Mouse (Mus musculus): ENCODE results near the gene Pde4d. TPM values are rescaled to one million over a fixed set of nuclear protein-coding genes. Genes with fewer than 3 reads are reported as not detected.

Gene Pde4d
- polyA plus RNA-seq, 1 experiment from 2014 or later = 8.7 TPM

DNA sequence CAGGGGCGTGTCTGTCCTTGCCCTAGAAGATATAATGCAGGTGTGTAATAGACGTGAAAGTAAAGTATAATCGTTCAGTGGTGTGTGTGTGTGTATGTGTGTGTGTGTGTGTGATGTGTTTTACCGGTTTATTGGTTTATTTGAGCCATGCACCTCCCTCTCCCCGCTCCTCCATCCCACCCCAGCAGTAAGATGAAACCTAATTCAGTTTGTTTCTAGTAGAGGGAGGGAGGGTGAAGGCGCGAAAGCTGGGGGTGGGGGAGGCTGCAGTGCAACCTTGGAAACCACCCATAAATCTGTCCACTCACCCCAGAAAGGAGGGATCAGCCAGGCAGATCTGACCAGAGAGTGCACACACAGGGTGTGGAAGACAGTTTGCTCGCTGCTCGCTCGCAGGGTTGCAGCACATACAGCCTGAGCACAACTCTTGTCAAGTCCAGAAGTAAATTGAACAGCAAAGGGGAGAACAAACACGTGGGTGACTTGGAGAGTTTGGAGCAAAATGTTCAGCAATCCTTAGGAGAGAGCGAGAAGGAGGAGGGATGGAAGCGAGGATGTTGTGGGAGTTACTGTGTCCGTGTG is 667.6 kb downstream of the Pde4d start:
- peak; percentile 88 for DNase-seq (ENCODE audit: low spot score, missing footprints)
- ATAC-seq (ENCODE audit: low FRiP score) = peak; percentile 43
- H3K4me3 ChIP-seq (ENCODE audit: low read depth, low read length) = peak overlapping the region; percentile 56
- no peaks in the 10 kb centered on the region for H3K36me3 ChIP-seq (ENCODE audit: control insufficient read depth, insufficient read depth, low read length)
- H3K4me2 ChIP-seq = peak overlapping the region; percentile 96
- H3K27me3 ChIP-seq (ENCODE audit: control insufficient read depth, insufficient read depth, low read length) = peaks cover 4% of the 10 kb centered on the region; the same call in 1 of the 2 replicates
- no peak overlapping the region for H3K27ac ChIP-seq (ENCODE audit: low read depth, low read length)
- H3K9me3 ChIP-seq (ENCODE audit: control insufficient read depth, low read length) = no peaks in the 10 kb centered on the region
- WGBS = 10% methylated on average over 14 of the region's 14 CpGs
- H3K9ac ChIP-seq (ENCODE audit: low read length) = no peak overlapping the region
- H3K4me1 ChIP-seq (ENCODE audit: control insufficient read depth, insufficient read depth, low read length) = peaks cover 11% of the 10 kb centered on the region

DNA sequence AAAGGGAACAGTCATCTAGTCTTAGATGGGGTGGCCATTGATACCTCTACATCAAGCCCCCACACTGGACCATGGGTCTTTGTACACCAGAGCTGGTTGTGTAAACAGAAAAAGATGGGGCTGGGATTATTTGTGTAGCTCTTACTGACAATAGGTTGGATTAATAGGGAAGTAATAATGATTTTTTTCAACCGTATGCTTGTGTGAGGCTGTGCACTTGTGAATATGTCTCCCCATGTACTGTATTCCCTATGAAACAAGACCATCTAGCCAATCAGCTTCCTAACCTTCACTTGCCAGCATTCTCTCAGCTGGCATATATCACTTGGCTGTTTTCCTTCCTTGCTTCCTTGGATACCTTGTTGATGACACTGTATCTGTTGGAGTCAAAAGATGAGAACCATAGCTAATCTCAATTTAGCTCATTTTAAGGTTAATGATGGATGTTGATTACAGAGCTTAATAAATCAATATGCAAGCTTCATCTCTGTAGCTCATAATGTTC is 668.6 kb downstream of the Pde4d start:
- Histone ChIP-seq H3K27me3 (ENCODE audit: control insufficient read depth, insufficient read depth, low read length) (peaks cover 4% of the 10 kb centered on the region; the same call in 1 of the 2 replicates), H3K4me1 (ENCODE audit: control insufficient read depth, insufficient read depth, low read length) (peaks cover 11% of the 10 kb centered on the region), H3K4me2 (no peak overlapping the region), H3K9ac (ENCODE audit: low read length) (no peak overlapping the region), H3K27ac (ENCODE audit: low read depth, low read length) (no peak overlapping the region), H3K4me3 (ENCODE audit: low read depth, low read length) (no peak overlapping the region), H3K9me3 (ENCODE audit: control insufficient read depth, low read length) (no peaks in the 10 kb centered on the region), H3K36me3 (ENCODE audit: control insufficient read depth, insufficient read depth, low read length) (no peaks in the 10 kb centered on the region)
- no peak for ATAC-seq (ENCODE audit: low FRiP score)
- no peak for DNase-seq (ENCODE audit: low spot score, missing footprints)
- WGBS = 83% methylated on average over 1 of the region's 1 CpGs

DNA sequence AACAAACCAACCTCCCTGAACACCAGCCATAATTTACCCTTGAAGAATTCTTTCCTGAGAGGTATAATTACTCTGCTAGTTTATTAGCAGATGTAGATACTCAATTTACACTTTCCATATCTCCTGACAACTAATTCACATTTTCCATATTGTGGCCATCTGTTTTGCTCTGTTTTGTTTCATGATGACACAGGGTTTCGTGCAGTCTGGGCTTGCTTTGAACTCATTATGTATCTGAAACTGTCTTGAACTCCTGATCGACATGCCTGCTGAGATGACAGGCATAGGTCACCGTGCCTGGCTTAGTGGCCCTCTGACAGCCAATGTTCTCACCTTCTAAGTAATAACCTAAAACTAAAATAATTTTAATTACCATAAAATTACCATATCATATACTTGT is 672.1 kb downstream of the Pde4d start:
- H3K4me1 ChIP-seq (ENCODE audit: control insufficient read depth, insufficient read depth, low read length) = peaks cover 6% of the 10 kb centered on the region; the same call in 1 of the 2 replicates
- H3K9ac ChIP-seq (ENCODE audit: low read length) = no peak overlapping the region
- WGBS = 62% methylated on average over 3 of the region's 3 CpGs
- no peak overlapping the region for H3K4me2 ChIP-seq
- H3K36me3 ChIP-seq (ENCODE audit: control insufficient read depth, insufficient read depth, low read length) = no peaks in the 10 kb centered on the region
- ATAC-seq (ENCODE audit: low FRiP score) = no peak
- H3K27me3 ChIP-seq (ENCODE audit: control insufficient read depth, insufficient read depth, low read length) = peaks cover 2% of the 10 kb centered on the region; the same call in 1 of the 2 replicates
- DNase-seq (ENCODE audit: low spot score, missing footprints) = no peak
- H3K4me3 ChIP-seq (ENCODE audit: low read depth, low read length) = no peak overlapping the region
- H3K27ac ChIP-seq (ENCODE audit: low read depth, low read length) = no peak overlapping the region
- H3K9me3 ChIP-seq (ENCODE audit: control insufficient read depth, low read length) = no peaks in the 10 kb centered on the region

DNA sequence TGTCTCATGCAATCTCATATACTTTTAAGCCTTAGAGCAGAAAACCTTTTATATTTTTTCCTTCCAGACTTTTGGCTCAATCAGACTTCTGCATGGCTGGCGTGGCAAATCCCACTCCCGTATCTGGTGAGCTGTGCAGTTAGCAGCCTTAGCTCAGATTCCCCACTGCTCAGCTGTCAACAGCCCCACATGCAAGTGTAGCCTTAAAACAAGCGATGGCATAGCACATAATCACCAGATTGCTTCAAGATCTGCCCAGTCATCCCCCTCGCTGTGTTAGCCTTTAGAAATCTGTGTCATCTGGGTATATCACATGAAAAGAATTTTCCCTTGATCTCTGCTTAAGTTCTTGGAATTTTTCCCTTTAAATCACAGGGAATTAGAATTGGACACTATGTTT is 686.7 kb downstream of the Pde4d start:
- Histone ChIP-seq H3K27ac (ENCODE audit: low read depth, low read length) (no peak overlapping the region), H3K9me3 (ENCODE audit: control insufficient read depth, low read length) (no peaks in the 10 kb centered on the region), H3K36me3 (ENCODE audit: control insufficient read depth, insufficient read depth, low read length) (no peaks in the 10 kb centered on the region), H3K27me3 (ENCODE audit: control insufficient read depth, insufficient read depth, low read length) (no peaks in the 10 kb centered on the region), H3K4me1 (ENCODE audit: control insufficient read depth, insufficient read depth, low read length) (no peaks in the 10 kb centered on the region), H3K4me3 (ENCODE audit: low read depth, low read length) (no peak overlapping the region), H3K9ac (ENCODE audit: low read length) (no peak overlapping the region), H3K4me2 (no peak overlapping the region)
- WGBS = 58% methylated on average over 4 of the region's 4 CpGs
- DNase-seq (ENCODE audit: low spot score, missing footprints) (no peak), ATAC-seq (ENCODE audit: low FRiP score) (no peak)

DNA sequence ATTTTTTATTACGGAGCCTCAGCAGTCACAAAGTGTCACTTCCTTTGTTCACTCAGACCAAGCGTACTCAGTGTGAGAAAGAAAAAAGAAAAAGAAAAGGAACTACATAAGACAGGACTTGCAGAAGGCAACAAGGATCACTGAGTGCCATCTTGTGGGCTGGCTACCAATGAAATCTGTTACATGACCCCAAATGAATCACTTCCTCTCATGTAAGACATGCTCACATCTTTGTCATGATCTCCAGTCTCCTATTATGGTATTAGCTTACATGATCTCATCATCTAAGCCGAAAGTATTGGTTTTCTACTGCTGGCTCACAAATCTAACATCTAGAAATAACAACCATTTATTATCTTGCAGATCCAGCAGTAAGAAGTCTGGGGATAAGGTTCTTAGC is 709.0 kb downstream of the Pde4d start:
- Histone ChIP-seq H3K9ac (ENCODE audit: low read length) (no peak overlapping the region), H3K4me2 (no peak overlapping the region), H3K27ac (ENCODE audit: low read depth, low read length) (no peak overlapping the region), H3K27me3 (ENCODE audit: control insufficient read depth, insufficient read depth, low read length) (no peaks in the 10 kb centered on the region), H3K4me1 (ENCODE audit: control insufficient read depth, insufficient read depth, low read length) (no peaks in the 10 kb centered on the region), H3K9me3 (ENCODE audit: control insufficient read depth, low read length) (no peaks in the 10 kb centered on the region), H3K4me3 (ENCODE audit: low read depth, low read length) (no peak overlapping the region), H3K36me3 (ENCODE audit: control insufficient read depth, insufficient read depth, low read length) (no peaks in the 10 kb centered on the region)
- ATAC-seq (ENCODE audit: low FRiP score) (no peak), DNase-seq (ENCODE audit: low spot score, missing footprints) (no peak)
- 80% methylated on average over 3 of the region's 3 CpGs for WGBS

DNA sequence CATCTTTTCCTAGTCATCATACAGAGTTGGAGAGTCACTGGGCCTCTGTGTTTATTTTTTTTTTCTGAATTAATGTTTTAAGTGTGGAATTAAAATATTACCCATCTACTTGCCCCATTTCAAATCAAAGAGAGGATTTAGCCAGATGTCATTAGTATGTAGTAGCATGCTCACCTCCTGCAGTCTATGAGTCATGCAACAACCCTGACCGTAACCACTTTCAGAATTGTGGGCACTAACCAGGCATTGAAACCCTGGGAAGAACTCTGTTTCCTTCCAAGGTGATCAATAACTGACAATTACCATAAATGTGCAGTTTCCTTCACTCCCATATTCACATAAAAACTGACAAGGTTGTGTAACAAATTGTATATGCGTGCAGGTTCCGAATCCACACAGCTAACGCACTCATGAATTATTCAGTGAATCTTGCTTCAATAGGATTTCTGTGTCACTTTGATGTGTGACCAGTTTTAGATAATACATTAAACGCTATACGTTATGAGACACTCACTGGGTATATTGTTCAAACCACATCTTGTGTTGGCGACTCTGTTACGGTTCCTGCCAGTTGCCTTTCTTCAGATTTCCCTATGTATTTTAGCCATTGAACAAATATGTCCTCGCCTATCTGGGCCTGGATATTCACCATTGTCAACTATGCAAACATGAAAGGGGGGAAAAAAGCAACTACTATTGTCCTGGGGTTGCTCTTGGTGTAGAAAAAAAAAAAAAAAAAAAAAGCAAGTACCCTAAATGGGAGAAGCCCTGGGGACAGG is 719.0 kb downstream of the Pde4d start:
- WGBS = 47% methylated on average over 9 of the region's 9 CpGs
- no peak overlapping the region for H3K27ac ChIP-seq (ENCODE audit: low read depth, low read length)
- H3K4me2 ChIP-seq = no peak overlapping the region
- H3K4me1 ChIP-seq (ENCODE audit: control insufficient read depth, insufficient read depth, low read length) = peaks cover 7% of the 10 kb centered on the region
- ATAC-seq (ENCODE audit: low FRiP score) = peak; percentile 84
- DNase-seq (ENCODE audit: low spot score, missing footprints) = no peak
- no peaks in the 10 kb centered on the region for H3K27me3 ChIP-seq (ENCODE audit: control insufficient read depth, insufficient read depth, low read length)
- no peak overlapping the region for H3K9ac ChIP-seq (ENCODE audit: low read length)
- H3K36me3 ChIP-seq (ENCODE audit: control insufficient read depth, insufficient read depth, low read length) = no peaks in the 10 kb centered on the region
- no peaks in the 10 kb centered on the region for H3K9me3 ChIP-seq (ENCODE audit: control insufficient read depth, low read length)
- no peak overlapping the region for H3K4me3 ChIP-seq (ENCODE audit: low read depth, low read length)

DNA sequence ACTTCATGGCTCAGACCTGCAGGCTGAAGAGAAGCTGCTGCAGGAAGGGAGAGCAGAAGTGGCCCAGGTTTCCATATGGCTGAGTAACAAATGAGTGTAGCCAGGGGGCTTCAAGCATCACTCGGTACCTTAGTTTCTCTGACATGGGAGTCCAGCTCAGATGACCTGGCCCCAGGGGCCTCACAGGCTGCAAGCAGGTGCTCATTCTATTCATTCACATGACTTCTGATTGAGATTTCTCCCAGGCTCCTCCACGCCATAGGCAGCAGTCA is 719.5 kb downstream of the Pde4d start:
- 67% methylated on average over 2 of the region's 2 CpGs for WGBS
- H3K9me3 ChIP-seq (ENCODE audit: control insufficient read depth, low read length) = no peaks in the 10 kb centered on the region
- peaks cover 7% of the 10 kb centered on the region for H3K4me1 ChIP-seq (ENCODE audit: control insufficient read depth, insufficient read depth, low read length)
- no peak overlapping the region for H3K27ac ChIP-seq (ENCODE audit: low read depth, low read length)
- H3K4me3 ChIP-seq (ENCODE audit: low read depth, low read length) = no peak overlapping the region
- no peak overlapping the region for H3K9ac ChIP-seq (ENCODE audit: low read length)
- H3K27me3 ChIP-seq (ENCODE audit: control insufficient read depth, insufficient read depth, low read length) = no peaks in the 10 kb centered on the region
- H3K36me3 ChIP-seq (ENCODE audit: control insufficient read depth, insufficient read depth, low read length) = no peaks in the 10 kb centered on the region
- ATAC-seq (ENCODE audit: low FRiP score) (peak; percentile 64), DNase-seq (ENCODE audit: low spot score, missing footprints) (no peak)
- no peak overlapping the region for H3K4me2 ChIP-seq

DNA sequence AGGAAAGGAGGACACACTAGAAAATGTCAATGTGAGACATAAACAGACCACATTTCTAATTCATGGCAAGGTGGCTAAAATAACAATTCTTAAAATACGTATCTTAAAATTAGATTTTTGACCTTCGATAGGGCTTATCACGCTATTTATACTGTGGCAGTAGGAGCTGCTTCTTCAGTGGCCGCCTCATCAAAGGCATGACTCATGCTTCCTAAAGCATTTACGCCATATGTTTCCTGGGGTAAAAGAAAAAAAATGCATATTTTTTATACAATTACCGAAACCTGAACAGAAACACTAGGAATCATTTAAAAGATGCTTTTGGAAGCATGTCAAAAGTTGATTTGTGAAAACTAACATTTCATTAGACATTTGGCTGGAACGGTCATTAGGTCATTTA is 721.9 kb downstream of the Pde4d start:
- H3K36me3 ChIP-seq (ENCODE audit: control insufficient read depth, insufficient read depth, low read length) = no peaks in the 10 kb centered on the region
- WGBS = 93% methylated on average over 7 of the region's 7 CpGs

DNA sequence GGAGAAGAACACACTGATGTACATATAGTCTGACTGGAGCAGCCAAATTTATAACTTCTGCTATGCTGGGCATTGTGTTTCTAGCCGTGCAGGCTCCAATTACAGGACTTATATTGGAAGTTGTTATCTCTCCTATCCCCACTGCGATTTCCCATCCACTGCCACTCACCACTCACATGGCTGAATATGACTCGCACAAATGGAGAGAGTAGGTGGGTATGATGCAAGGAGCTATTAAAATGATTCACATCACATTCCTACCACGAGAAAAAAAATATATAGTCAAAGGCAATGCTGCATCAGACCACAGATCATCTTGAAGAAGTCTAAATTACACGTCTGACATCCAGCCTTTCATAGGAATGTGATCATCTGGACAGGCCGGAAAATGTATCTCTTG is 725.5 kb downstream of the Pde4d start:
- no peak for DNase-seq (ENCODE audit: low spot score, missing footprints)
- Histone ChIP-seq H3K4me2 (no peak overlapping the region), H3K27ac (ENCODE audit: low read depth, low read length) (no peak overlapping the region), H3K9me3 (ENCODE audit: control insufficient read depth, low read length) (no peaks in the 10 kb centered on the region), H3K4me3 (ENCODE audit: low read depth, low read length) (no peak overlapping the region), H3K27me3 (ENCODE audit: control insufficient read depth, insufficient read depth, low read length) (no peaks in the 10 kb centered on the region), H3K9ac (ENCODE audit: low read length) (no peak overlapping the region), H3K36me3 (ENCODE audit: control insufficient read depth, insufficient read depth, low read length) (no peaks in the 10 kb centered on the region), H3K4me1 (ENCODE audit: control insufficient read depth, insufficient read depth, low read length) (no peaks in the 10 kb centered on the region)
- no peak for ATAC-seq (ENCODE audit: low FRiP score)
- WGBS = 87% methylated on average over 6 of the region's 6 CpGs

More for the DNA sequence above, 721.9 kb downstream of the Pde4d start:
- H3K4me3 ChIP-seq (ENCODE audit: low read depth, low read length) = no peak overlapping the region
- H3K4me1 ChIP-seq (ENCODE audit: control insufficient read depth, insufficient read depth, low read length) = peaks cover 7% of the 10 kb centered on the region
- H3K9me3 ChIP-seq (ENCODE audit: control insufficient read depth, low read length) = no peaks in the 10 kb centered on the region
- DNase-seq (ENCODE audit: low spot score, missing footprints) = no peak
- no peaks in the 10 kb centered on the region for H3K27me3 ChIP-seq (ENCODE audit: control insufficient read depth, insufficient read depth, low read length)
- H3K9ac ChIP-seq (ENCODE audit: low read length) = no peak overlapping the region
- ATAC-seq (ENCODE audit: low FRiP score) = no peak
- no peak overlapping the region for H3K4me2 ChIP-seq
- no peak overlapping the region for H3K27ac ChIP-seq (ENCODE audit: low read depth, low read length)

All from midbrain, embryonic 11.5 days (tissue).